Mouse (Mus musculus): ENCODE measurements around the gene Vmn1r87. TPM values are rescaled to one million over a fixed set of nuclear protein-coding genes. Genes with fewer than 3 reads are reported as not detected.
"Not testable (repeated sequence)": the region's sequence is repeated elsewhere in the genome, so short reads cannot be mapped to it uniquely, and the experiment has no call there.

The Vmn1r87 gene
- polyA plus RNA-seq (2015; fragmentation: Nextera tagmentation; extraction: Ambion mirVana), result not detected in 2 replicates

- H3K9me3 ChIP-seq, result no peaks in the 10 kb centered on the region
- H3K36me3 ChIP-seq, result no peaks in the 10 kb centered on the region
- no peak within 1 kb of the TSS for H3K9ac ChIP-seq
- whole genome bisulfite sequencing, result 92% methylated on average over 1 of the region's 1 CpGs
- no peaks in the 10 kb centered on the region for H3K4me1 ChIP-seq (replicated peaks)
- no peak within 1 kb of the TSS for H3K4me3 ChIP-seq
- ATAC-seq (ENCODE audit: low FRiP score), result no peak
- no peak within 1 kb of the TSS for H3K4me2 ChIP-seq
- no peaks in the 10 kb centered on the region for H3K27me3 ChIP-seq
- no peak within 1 kb of the TSS for H3K27ac ChIP-seq
Observed at GRCm38 (mm10) chr7:13140057-13140456, at the start of gene Vmn1r87. TSS of gene Vmn1r87 (minus strand) at chr7:13140157.

- Histone ChIP-seq H3K27ac (no peak within 1 kb of the TSS), H3K9me3 (no peaks in the 10 kb centered on the region), H3K36me3 (no peaks in the 10 kb centered on the region), H3K4me1 (replicated peaks) (no peaks in the 10 kb centered on the region), H3K4me2 (no peak within 1 kb of the TSS), H3K9ac (no peak within 1 kb of the TSS), H3K27me3 (no peaks in the 10 kb centered on the region), H3K4me3 (no peak within 1 kb of the TSS)
- ATAC-seq (ENCODE audit: low FRiP score), result no peak
Observed at GRCm38 (mm10) chr7:13159268-13159667, 19.3 kb upstream of the Vmn1r87 start, which contains the start of gene Vmn1r88. TSS of gene Vmn1r88 (plus strand) at chr7:13159568.

- H3K4me3 ChIP-seq, result no peak overlapping the region
- H3K4me2 ChIP-seq, result no peak overlapping the region
- H3K4me1 ChIP-seq (replicated peaks), result no peaks in the 10 kb centered on the region
- H3K27me3 ChIP-seq, result no peaks in the 10 kb centered on the region
- no peak overlapping the region for H3K27ac ChIP-seq
- no peak overlapping the region for H3K9ac ChIP-seq
- ATAC-seq (ENCODE audit: low FRiP score), result no peak
- H3K9me3 ChIP-seq, result no peaks in the 10 kb centered on the region
- no peaks in the 10 kb centered on the region for H3K36me3 ChIP-seq
Observed at GRCm38 (mm10) chr7:13137340-13137739, 2.6 kb downstream of the Vmn1r87 start.

DNA sequence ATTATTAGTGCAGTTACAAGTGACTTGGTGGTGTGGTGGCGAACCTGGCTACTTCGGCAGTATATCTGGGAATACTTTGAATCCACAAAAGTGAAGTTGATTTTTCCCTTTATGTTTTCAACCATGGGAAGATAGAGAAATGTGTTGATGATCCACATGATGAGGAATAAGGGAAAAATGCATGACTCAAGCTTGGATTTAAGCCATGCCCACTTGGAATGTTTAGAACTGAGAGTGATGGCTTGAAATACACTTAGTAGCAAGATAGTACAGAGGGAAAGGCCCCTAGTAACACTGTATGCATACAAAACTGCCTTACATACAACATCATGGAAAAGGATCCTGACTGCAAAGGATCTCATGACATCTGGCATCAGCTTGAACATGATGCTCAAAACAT, 8.1 kb downstream of the Vmn1r87 start:
- H3K27me3 ChIP-seq, result no peaks in the 10 kb centered on the region
- no peaks in the 10 kb centered on the region for H3K36me3 ChIP-seq
- H3K27ac ChIP-seq, result no peak overlapping the region
- no peak overlapping the region for H3K4me3 ChIP-seq
- no peak overlapping the region for H3K4me2 ChIP-seq
- no peak overlapping the region for H3K9ac ChIP-seq
- H3K4me1 ChIP-seq (replicated peaks), result no peaks in the 10 kb centered on the region
- ATAC-seq (ENCODE audit: low FRiP score), result no peak
- H3K9me3 ChIP-seq, result no peaks in the 10 kb centered on the region
- WGBS, result 88% methylated on average over 2 of the region's 2 CpGs

GRCm38 (mm10) chr7:13123554-13124153, 16.3 kb downstream of the Vmn1r87 start:
- not testable (repeated sequence) for H3K9me3 ChIP-seq; H3K4me1 ChIP-seq (replicated peaks)
- H3K4me3 ChIP-seq, result peak overlapping the region; percentile 30

DNA sequence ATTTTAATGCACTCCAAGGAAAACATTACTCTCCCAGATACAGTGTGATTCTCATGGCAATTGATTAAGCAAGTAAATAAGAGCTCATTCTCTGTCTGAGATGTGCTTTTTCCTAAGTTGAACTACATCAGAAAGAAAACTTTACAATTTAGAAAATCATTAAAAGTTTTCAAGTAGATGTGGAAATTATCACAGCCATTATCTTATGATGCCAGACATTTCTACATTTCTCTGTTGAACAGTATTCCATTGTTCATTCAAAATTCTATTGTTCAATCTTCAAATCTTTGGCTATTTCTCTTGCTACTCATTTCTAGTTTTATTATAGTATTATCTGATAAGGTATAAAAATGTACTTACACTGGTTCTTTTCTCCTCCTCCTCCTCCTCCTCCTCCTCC, 20.1 kb downstream of the Vmn1r87 start, which contains the start of gene Vmn1r86:
TSS of gene Vmn1r86 (minus strand) at position 101 of the 400 bp plus-strand sequence.
- H3K4me2 ChIP-seq, result no peak within 1 kb of the TSS
- H3K9ac ChIP-seq, result no peak within 1 kb of the TSS
- no peaks in the 10 kb centered on the region for H3K9me3 ChIP-seq
- H3K36me3 ChIP-seq, result no peaks in the 10 kb centered on the region
- ATAC-seq (ENCODE audit: low FRiP score), result no peak
- H3K27me3 ChIP-seq, result no peaks in the 10 kb centered on the region
- H3K4me1 ChIP-seq (replicated peaks), result no peaks in the 10 kb centered on the region
- H3K27ac ChIP-seq, result no peak within 1 kb of the TSS
- H3K4me3 ChIP-seq, result no peak within 1 kb of the TSS

More at GRCm38 (mm10) chr7:13123554-13124153, 16.3 kb downstream of the Vmn1r87 start:
- H3K9ac ChIP-seq, H3K27me3 ChIP-seq, H3K36me3 ChIP-seq, H3K27ac ChIP-seq: not testable (repeated sequence)
- ATAC-seq (ENCODE audit: low FRiP score), result peak; percentile 97
- peak overlapping the region; percentile 48 for H3K4me2 ChIP-seq
- WGBS, result under 1% methylated on average over 21 of the region's 34 CpGs

GRCm38 (mm10) chr7:13095073-13095472, 44.9 kb downstream of the Vmn1r87 start, which contains the start of gene Vmn1r85:
TSS of gene Vmn1r85 (minus strand) at chr7:13095173.
- no peak within 1 kb of the TSS for H3K27ac ChIP-seq
- H3K4me2 ChIP-seq, result no peak within 1 kb of the TSS
- H3K4me1 ChIP-seq (replicated peaks), result no peaks in the 10 kb centered on the region
- 64% methylated on average over 3 of the region's 3 CpGs for WGBS
- H3K9me3 ChIP-seq, result no peaks in the 10 kb centered on the region
- H3K9ac ChIP-seq, result no peak within 1 kb of the TSS
- no peak within 1 kb of the TSS for H3K4me3 ChIP-seq
- ATAC-seq (ENCODE audit: low FRiP score), result no peak
- H3K27me3 ChIP-seq, result no peaks in the 10 kb centered on the region
- no peaks in the 10 kb centered on the region for H3K36me3 ChIP-seq

Other genes starting within 250 kb of the Vmn1r87 start
- 10.6 and 10.9 TPM in 2 replicates for gene Zscan22, start 242.3 kb downstream of the Vmn1r87 start, polyA plus RNA-seq (2015; fragmentation: Nextera tagmentation; extraction: Ambion mirVana)
- gene Rps5, start 217.9 kb downstream of the Vmn1r87 start, polyA plus RNA-seq (2015; fragmentation: Nextera tagmentation; extraction: Ambion mirVana), result 661 and 665 TPM in 2 replicates
- 0.70 TPM in 2 replicates for gene Rnf225, start 212.7 kb downstream of the Vmn1r87 start, polyA plus RNA-seq (2015; fragmentation: Nextera tagmentation; extraction: Ambion mirVana)
- gene Zfp324, start 174.3 kb downstream of the Vmn1r87 start, polyA plus RNA-seq (2015; fragmentation: Nextera tagmentation; extraction: Ambion mirVana), result 13.6 and 13.7 TPM in 2 replicates
- 12.4 and 13.2 TPM in 2 replicates for gene Zfp446, start 162.3 kb downstream of the Vmn1r87 start, polyA plus RNA-seq (2015; fragmentation: Nextera tagmentation; extraction: Ambion mirVana)
- 0.19 and 0.44 TPM in 2 replicates for gene Slc27a5, start 142.0 kb downstream of the Vmn1r87 start, polyA plus RNA-seq (2015; fragmentation: Nextera tagmentation; extraction: Ambion mirVana)
- 216 and 239 TPM in 2 replicates for gene Trim28, start 141.0 kb downstream of the Vmn1r87 start, polyA plus RNA-seq (2015; fragmentation: Nextera tagmentation; extraction: Ambion mirVana)
- 37.0 and 37.4 TPM in 2 replicates for gene Zbtb45, start 130.1 kb downstream of the Vmn1r87 start, polyA plus RNA-seq (2015; fragmentation: Nextera tagmentation; extraction: Ambion mirVana)
- 181 and 184 TPM in 2 replicates for gene Chmp2a, start 105.3 kb downstream of the Vmn1r87 start, polyA plus RNA-seq (2015; fragmentation: Nextera tagmentation; extraction: Ambion mirVana)
- 80.3 and 95.9 TPM in 2 replicates for gene Ube2m, start 101.9 kb downstream of the Vmn1r87 start, polyA plus RNA-seq (2015; fragmentation: Nextera tagmentation; extraction: Ambion mirVana)
- 6.0 and 6.7 TPM in 2 replicates for gene Mzf1, start 85.4 kb downstream of the Vmn1r87 start, polyA plus RNA-seq (2015; fragmentation: Nextera tagmentation; extraction: Ambion mirVana)
- 0.03 and 0.04 TPM in 2 replicates for gene Vmn1r85, start 45.0 kb downstream of the Vmn1r87 start, polyA plus RNA-seq (2015; fragmentation: Nextera tagmentation; extraction: Ambion mirVana)
- gene Vmn1r86, start 20.2 kb downstream of the Vmn1r87 start, polyA plus RNA-seq (2015; fragmentation: Nextera tagmentation; extraction: Ambion mirVana), result not detected in 2 replicates
- not detected in 2 replicates for gene Vmn1r88, start 19.4 kb upstream of the Vmn1r87 start, polyA plus RNA-seq (2015; fragmentation: Nextera tagmentation; extraction: Ambion mirVana)
- gene Vmn1r89, start 72.9 kb upstream of the Vmn1r87 start, polyA plus RNA-seq (2015; fragmentation: Nextera tagmentation; extraction: Ambion mirVana), result not detected in 2 replicates
- gene Lig1, start 137.1 kb upstream of the Vmn1r87 start, polyA plus RNA-seq (2015; fragmentation: Nextera tagmentation; extraction: Ambion mirVana), result 41.1 and 46.2 TPM in 2 replicates
- 14.6 and 15.9 TPM in 2 replicates for gene Zswim9, start 138.6 kb upstream of the Vmn1r87 start, polyA plus RNA-seq (2015; fragmentation: Nextera tagmentation; extraction: Ambion mirVana)
- 0.92 and 1.2 TPM in 2 replicates for gene Pla2g4c, start 184.5 kb upstream of the Vmn1r87 start, polyA plus RNA-seq (2015; fragmentation: Nextera tagmentation; extraction: Ambion mirVana)